Mouse (Mus musculus): ENCODE measurements around the gene Insl5. TPM values are rescaled to one million over a fixed set of nuclear protein-coding genes. Genes with fewer than 3 reads are reported as not detected.

Insl5 gene
- polyA plus RNA-seq, 1 experiment from 2014 or later, result 0.40 TPM

DNA sequence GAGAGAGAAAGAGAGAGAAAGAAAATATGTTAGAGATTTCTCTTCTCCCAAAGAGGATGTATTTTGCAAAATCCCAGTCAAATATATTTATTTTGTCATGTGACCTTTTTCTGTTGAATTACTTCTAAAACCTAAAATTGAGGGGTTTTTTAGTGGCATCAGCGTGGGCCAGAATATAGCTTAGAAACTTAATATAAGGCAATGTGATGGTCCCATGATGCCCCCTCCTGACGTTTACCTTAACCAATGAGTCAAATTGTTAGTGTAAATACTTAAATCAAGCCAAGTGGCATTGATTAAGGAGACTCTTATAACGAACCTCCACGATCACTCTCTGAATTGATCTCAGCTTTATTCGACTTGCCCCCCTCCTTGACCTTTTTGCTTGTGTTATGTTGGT is 52.5 kb downstream of the Insl5 start:
- no peak for ATAC-seq (replicated peaks; ENCODE audit: insufficient number of reproducible peaks, low FRiP score, low TSS enrichment)
- Histone ChIP-seq H3K27me3 (ENCODE audit: control insufficient read depth, insufficient read depth, low read length) (peaks cover 4% of the 10 kb centered on the region; the same call in 1 of the 2 replicates), H3K4me1 (ENCODE audit: control insufficient read depth, insufficient read depth, low read length) (no peaks in the 10 kb centered on the region), H3K9me3 (replicated peaks; ENCODE audit: control insufficient read depth, low read length) (no peaks in the 10 kb centered on the region), H3K4me3 (ENCODE audit: low read depth, low read length) (no peak overlapping the region), H3K4me2 (no peak overlapping the region), H3K36me3 (ENCODE audit: control insufficient read depth, insufficient read depth, low read length) (no peaks in the 10 kb centered on the region), H3K9ac (ENCODE audit: low read depth, low read length) (no peak overlapping the region), H3K27ac (ENCODE audit: low read depth, low read length) (no peak overlapping the region)
- WGBS (ENCODE audit: insufficient replicate concordance), result 63% methylated on average over 5 of the region's 5 CpGs

DNA sequence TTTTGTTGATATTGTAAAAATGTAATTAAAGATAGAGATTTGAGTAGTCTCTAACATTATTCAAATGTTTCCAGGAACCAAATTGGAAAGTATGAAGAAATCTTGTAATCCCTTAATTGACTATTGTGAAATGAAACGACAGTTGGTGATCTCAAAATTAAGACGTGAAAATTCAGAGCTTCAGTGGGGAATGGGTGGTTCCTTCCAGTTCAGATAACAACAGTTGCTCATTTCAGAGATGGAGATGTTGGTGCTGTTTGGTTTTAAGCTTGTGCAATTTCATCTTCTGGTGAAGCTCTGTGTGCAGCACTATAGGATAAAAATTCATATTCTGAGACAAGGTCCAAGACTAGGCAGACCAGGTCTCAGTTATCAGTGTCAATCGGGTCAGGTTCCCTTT is 54.6 kb downstream of the Insl5 start:
- no peaks in the 10 kb centered on the region for H3K4me1 ChIP-seq (ENCODE audit: control insufficient read depth, insufficient read depth, low read length)
- no peak for ATAC-seq (replicated peaks; ENCODE audit: insufficient number of reproducible peaks, low FRiP score, low TSS enrichment)
- no peak overlapping the region for H3K4me2 ChIP-seq
- no peak overlapping the region for H3K27ac ChIP-seq (ENCODE audit: low read depth, low read length)
- no peak overlapping the region for H3K4me3 ChIP-seq (ENCODE audit: low read depth, low read length)
- H3K9ac ChIP-seq (ENCODE audit: low read depth, low read length), result no peak overlapping the region
- H3K36me3 ChIP-seq (ENCODE audit: control insufficient read depth, insufficient read depth, low read length), result no peaks in the 10 kb centered on the region
- no peaks in the 10 kb centered on the region for H3K9me3 ChIP-seq (replicated peaks; ENCODE audit: control insufficient read depth, low read length)
- H3K27me3 ChIP-seq (ENCODE audit: control insufficient read depth, insufficient read depth, low read length), result 0 out of 2 replicates have a peak, but pooled peaks cover 2% of the 10 kb centered on the region
- WGBS (ENCODE audit: insufficient replicate concordance), result 70% methylated on average over 3 of the region's 3 CpGs

DNA sequence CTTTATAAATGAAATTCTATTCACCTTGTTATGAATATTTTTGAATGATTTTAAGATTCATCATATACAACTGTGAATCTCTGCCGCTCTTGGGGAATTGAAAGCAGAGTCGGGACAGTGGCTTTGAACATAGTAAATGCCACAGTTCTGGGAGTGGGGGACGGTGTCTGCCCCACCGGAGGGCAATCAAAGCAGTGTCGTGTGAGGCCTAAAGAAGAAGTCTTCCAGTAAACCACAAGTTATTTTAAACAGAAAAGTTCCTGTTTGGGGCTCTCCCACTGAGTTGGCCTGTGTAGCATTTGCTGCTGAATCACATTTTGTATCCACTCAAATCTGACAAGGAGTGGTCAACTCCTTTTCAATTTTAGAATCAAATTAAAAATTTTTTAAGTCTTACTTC is 55.5 kb downstream of the Insl5 start:
- no peak overlapping the region for H3K27ac ChIP-seq (ENCODE audit: low read depth, low read length)
- no peak overlapping the region for H3K4me3 ChIP-seq (ENCODE audit: low read depth, low read length)
- 0 out of 2 replicates have a peak, but pooled peaks cover under 1% of the 10 kb centered on the region for H3K27me3 ChIP-seq (ENCODE audit: control insufficient read depth, insufficient read depth, low read length)
- H3K4me1 ChIP-seq (ENCODE audit: control insufficient read depth, insufficient read depth, low read length), result no peaks in the 10 kb centered on the region
- no peak for ATAC-seq (replicated peaks; ENCODE audit: insufficient number of reproducible peaks, low FRiP score, low TSS enrichment)
- no peaks in the 10 kb centered on the region for H3K9me3 ChIP-seq (replicated peaks; ENCODE audit: control insufficient read depth, low read length)
- 76% methylated on average over 5 of the region's 5 CpGs for WGBS (ENCODE audit: insufficient replicate concordance)
- H3K9ac ChIP-seq (ENCODE audit: low read depth, low read length), result no peak overlapping the region
- H3K36me3 ChIP-seq (ENCODE audit: control insufficient read depth, insufficient read depth, low read length), result no peaks in the 10 kb centered on the region
- no peak overlapping the region for H3K4me2 ChIP-seq

DNA sequence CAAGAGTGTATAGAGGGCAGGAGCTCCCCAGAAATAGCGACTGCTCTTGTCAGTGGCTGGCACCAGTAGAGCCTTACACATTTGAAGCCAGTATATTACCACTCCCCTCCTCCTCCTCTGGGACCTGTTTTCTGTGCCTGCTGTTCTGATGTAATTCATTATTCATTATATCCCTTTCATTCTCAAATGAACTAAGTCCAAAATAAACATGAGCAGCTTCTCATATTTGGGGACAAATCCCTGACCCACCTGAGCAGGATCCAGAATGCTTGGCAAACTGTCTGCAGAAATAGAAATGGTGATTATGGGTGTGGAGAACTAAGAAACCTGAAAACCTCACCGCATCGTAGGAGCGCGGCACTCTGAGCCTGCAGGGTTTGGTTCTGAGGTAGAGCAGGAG is 57.0 kb downstream of the Insl5 start:
- H3K9ac ChIP-seq (ENCODE audit: low read depth, low read length), result no peak overlapping the region
- no peaks in the 10 kb centered on the region for H3K4me1 ChIP-seq (ENCODE audit: control insufficient read depth, insufficient read depth, low read length)
- no peak for ATAC-seq (replicated peaks; ENCODE audit: insufficient number of reproducible peaks, low FRiP score, low TSS enrichment)
- 89% methylated on average over 5 of the region's 5 CpGs for WGBS (ENCODE audit: insufficient replicate concordance)
- H3K27me3 ChIP-seq (ENCODE audit: control insufficient read depth, insufficient read depth, low read length), result no peaks in the 10 kb centered on the region
- no peaks in the 10 kb centered on the region for H3K9me3 ChIP-seq (replicated peaks; ENCODE audit: control insufficient read depth, low read length)
- H3K27ac ChIP-seq (ENCODE audit: low read depth, low read length), result no peak overlapping the region
- H3K4me2 ChIP-seq, result no peak overlapping the region
- no peaks in the 10 kb centered on the region for H3K36me3 ChIP-seq (ENCODE audit: control insufficient read depth, insufficient read depth, low read length)
- no peak overlapping the region for H3K4me3 ChIP-seq (ENCODE audit: low read depth, low read length)

Other genes with a start within 250 kb of the Insl5 start
- gene Tctex1d1, start 48.2 kb downstream of the Insl5 start, polyA plus RNA-seq (2014; fragmentation: Nextera tagmentation; extraction: Ambion mirVana), result not detected in 2 replicates
- 29.6 and 37.2 TPM in 2 replicates for gene Mier1, start 87.5 kb upstream of the Insl5 start, polyA plus RNA-seq (2014; fragmentation: Nextera tagmentation; extraction: Ambion mirVana)
- 1.7 and 2.2 TPM in 2 replicates for gene Wdr78, start 87.7 kb upstream of the Insl5 start, polyA plus RNA-seq (2014; fragmentation: Nextera tagmentation; extraction: Ambion mirVana)
- 8.8 and 11.1 TPM in 2 replicates for gene Slc35d1, start 188.3 kb upstream of the Insl5 start, polyA plus RNA-seq (2014; fragmentation: Nextera tagmentation; extraction: Ambion mirVana)

Measured in heart, embryonic 11.5 days (tissue).